Mouse (Mus musculus): ENCODE data around the gene Hoxd3. TPM values are rescaled to one million over a fixed set of nuclear protein-coding genes. Genes with fewer than 3 reads are reported as not detected.
A peak's percentile ranks its signal among the peaks of the same experiment; 100 is the strongest.

The Hoxd3 gene
- polyA plus RNA-seq, 1 experiment from 2014 or later: 82.5 TPM

DNA sequence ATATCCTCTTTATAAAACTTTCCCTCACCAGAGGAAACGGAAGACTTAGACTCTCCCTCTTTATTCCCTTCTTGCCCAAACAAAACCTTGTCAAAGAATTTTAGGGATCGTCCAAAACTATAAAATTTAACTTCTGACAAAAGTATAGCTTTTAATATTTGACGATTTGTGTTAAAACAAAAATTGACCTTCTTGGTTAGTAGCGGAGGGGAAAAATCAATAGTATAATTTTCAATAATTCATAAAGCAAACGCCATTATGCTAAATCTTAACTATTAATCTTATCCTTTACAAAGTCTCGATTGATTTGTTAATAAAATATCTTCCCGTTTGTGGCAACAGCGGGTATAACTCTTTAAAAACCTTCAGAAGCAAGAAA, 21.4 kb upstream of the Hoxd3 start:
- no peak for ATAC-seq (ENCODE audit: low FRiP score)
- Histone ChIP-seq H3K4me2 (no peak overlapping the region), H3K4me3 (no peak overlapping the region), H3K27me3 (peaks cover 94% of the 10 kb centered on the region), H3K4me1 (replicated peaks) (peaks cover 6% of the 10 kb centered on the region; the same call in 1 of the 2 replicates), H3K9ac (no peak overlapping the region), H3K9me3 (no peaks in the 10 kb centered on the region), H3K27ac (no peak overlapping the region), H3K36me3 (no peaks in the 10 kb centered on the region)
- 9% methylated on average over 8 of the region's 8 CpGs for WGBS

DNA sequence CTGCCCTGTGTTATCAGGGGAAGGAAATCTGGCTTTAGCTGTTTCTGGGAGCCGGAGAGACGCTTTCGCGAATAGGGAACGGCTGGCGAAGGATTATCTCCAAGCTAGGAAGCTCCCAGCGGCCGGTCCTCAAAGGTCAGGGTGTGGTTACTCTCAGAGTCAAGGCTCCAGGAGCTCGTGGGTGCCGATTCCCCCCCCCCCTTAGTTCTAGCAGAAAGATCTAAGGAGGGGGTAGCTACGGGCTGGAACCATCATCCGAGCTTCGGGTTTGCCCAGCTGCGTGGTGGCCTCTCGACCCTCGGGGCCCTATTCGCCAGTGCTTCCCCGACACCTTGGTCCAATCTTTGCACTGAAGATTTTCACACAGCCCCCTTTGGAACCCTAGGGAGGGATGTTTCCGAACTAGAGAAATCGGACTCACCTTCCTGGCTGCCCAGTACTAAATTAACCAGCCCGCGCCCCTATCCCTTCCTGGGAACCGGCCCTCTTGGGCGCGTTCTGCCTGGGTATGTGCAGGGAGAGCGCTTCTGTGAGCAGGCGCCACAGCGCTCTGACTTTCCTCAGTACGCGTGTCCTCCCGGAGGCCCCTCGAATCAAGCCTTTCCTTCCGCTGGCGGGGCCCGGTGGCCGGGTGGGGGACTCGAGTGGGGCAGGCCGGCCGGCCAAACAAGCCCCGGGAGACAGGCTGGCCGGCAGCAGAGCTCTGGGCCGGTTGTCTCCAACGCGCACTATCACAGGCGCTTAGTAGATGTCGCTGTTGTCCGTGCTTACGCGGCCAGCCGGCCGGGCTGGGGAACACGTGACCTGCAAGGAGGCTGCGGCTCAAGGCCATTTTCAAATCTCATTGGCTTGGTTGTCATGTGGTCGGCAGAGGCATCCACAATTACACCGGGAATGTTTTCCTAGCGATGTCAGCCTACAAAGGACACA, 20.4 kb upstream of the Hoxd3 start, which contains the start of gene Hoxd10:
Gene Hoxd10, plus strand, starts transcription at position 903 of the 930 bp plus-strand sequence.
- Histone ChIP-seq H3K9me3 (no peaks in the 10 kb centered on the region), H3K27ac (no peak within 1 kb of the TSS), H3K4me3 (no peak within 1 kb of the TSS), H3K4me1 (replicated peaks) (peaks cover 6% of the 10 kb centered on the region; the same call in 1 of the 2 replicates), H3K36me3 (no peaks in the 10 kb centered on the region), H3K4me2 (no peak within 1 kb of the TSS), H3K9ac (no peak within 1 kb of the TSS), H3K27me3 (peaks cover 95% of the 10 kb centered on the region)
- 0 out of 2 replicates have a peak, but pooled peaks have one; percentile 46 for ATAC-seq (ENCODE audit: low FRiP score)
- WGBS: under 1% methylated on average over 56 of the region's 56 CpGs

DNA sequence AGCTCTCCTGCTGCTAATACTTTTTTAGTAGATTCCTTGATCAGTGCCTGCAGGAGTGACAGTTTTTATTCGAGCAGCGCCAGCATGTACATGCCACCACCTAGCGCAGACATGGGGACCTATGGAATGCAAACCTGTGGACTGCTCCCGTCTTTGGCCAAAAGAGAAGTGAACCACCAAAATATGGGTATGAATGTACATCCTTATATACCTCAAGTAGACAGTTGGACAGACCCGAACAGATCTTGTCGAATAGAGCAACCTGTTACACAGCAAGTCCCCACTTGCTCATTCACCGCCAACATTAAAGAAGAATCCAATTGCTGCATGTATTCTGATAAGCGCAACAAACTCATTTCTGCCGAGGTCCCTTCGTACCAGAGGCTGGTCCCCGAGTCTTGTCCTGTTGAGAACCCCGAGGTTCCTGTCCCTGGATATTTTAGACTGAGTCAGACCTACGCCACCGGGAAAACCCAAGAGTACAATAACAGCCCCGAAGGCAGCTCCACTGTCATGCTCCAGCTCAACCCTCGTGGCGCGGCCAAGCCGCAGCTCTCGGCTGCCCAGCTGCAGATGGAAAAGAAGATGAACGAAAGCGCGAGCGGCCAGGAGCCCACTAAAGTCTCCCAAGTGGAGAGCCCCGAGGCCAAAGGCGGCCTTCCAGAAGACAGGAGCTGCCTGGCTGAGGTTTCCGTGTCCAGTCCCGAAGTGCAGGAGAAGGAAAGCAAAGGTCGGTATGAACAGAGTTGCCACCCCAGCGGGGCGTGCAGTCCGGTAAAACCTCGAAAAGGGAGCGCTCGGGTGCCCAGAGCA, 19.5 kb upstream of the Hoxd3 start:
- Histone ChIP-seq H3K4me3 (no peak overlapping the region), H3K27me3 (peaks cover 95% of the 10 kb centered on the region), H3K9me3 (no peaks in the 10 kb centered on the region), H3K4me1 (replicated peaks) (peaks cover 6% of the 10 kb centered on the region; the same call in 1 of the 2 replicates), H3K4me2 (no peak overlapping the region), H3K27ac (no peak overlapping the region), H3K9ac (no peak overlapping the region), H3K36me3 (no peaks in the 10 kb centered on the region)
- no peak for ATAC-seq (ENCODE audit: low FRiP score)
- 6% methylated on average over 35 of the region's 35 CpGs for WGBS

DNA sequence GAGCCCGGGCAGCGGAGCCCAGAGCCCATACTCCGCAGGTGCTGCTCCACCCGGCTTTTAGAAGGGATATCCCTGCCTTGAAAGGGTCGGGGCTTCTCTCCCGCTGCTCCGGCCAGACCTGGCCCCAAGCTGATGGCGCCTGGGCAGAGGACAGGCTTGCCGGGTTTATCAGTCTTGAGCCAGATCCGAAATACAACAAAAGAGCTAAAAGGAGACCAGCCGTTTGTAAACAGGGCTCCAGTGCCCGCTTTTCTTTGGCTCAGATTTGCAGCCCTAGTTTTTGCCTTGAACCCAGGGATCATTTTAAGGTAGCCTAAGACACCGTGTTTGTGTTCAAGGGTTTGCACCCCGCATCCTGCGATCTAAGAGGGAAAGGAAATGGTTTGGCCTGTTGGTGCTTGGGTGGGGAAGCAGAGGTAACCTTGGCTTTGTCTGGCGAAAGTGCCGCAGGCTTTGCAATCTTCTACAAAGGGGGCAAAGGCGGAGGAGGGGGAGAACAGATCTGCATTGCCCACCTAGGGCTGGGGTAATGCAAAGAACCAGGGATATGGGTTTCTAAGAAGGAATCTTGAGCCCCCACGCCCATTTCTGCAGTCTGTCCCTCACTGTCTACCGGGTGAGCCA, 18.8 kb upstream of the Hoxd3 start:
- Histone ChIP-seq H3K27ac (no peak overlapping the region), H3K4me2 (no peak overlapping the region), H3K27me3 (peaks cover 95% of the 10 kb centered on the region), H3K4me3 (no peak overlapping the region), H3K9me3 (no peaks in the 10 kb centered on the region), H3K36me3 (no peaks in the 10 kb centered on the region), H3K9ac (no peak overlapping the region), H3K4me1 (replicated peaks) (peaks cover 11% of the 10 kb centered on the region)
- WGBS: 1% methylated on average over 20 of the region's 20 CpGs
- no peak for ATAC-seq (ENCODE audit: low FRiP score)

DNA sequence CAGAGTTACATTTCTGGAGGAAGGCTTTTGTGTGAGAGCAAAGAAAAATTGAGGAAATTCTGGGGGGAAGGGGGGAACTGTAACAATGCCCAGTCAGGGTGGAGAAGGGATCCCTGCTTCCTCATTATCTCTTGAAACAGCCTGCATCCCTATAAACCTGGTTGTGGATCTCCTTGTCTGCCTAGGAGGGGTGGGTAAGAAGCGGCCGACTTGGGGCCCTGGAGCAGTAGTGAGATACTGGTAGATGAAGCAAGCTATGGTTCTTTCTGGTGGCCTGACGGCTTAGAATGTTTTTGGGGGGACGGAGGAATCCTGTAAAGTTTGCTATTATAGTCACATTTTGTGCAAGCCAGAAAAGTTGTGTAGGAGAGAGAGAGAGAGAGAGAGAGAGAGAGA, 18.3 kb upstream of the Hoxd3 start:
- H3K9ac ChIP-seq: no peak overlapping the region
- no peak overlapping the region for H3K4me3 ChIP-seq
- H3K36me3 ChIP-seq: no peaks in the 10 kb centered on the region
- no peak overlapping the region for H3K4me2 ChIP-seq
- 13% methylated on average over 4 of the region's 4 CpGs for WGBS
- peaks cover 16% of the 10 kb centered on the region for H3K4me1 ChIP-seq (replicated peaks)
- no peaks in the 10 kb centered on the region for H3K9me3 ChIP-seq
- no peak for ATAC-seq (ENCODE audit: low FRiP score)
- H3K27me3 ChIP-seq: peaks cover 95% of the 10 kb centered on the region
- H3K27ac ChIP-seq: no peak overlapping the region

DNA sequence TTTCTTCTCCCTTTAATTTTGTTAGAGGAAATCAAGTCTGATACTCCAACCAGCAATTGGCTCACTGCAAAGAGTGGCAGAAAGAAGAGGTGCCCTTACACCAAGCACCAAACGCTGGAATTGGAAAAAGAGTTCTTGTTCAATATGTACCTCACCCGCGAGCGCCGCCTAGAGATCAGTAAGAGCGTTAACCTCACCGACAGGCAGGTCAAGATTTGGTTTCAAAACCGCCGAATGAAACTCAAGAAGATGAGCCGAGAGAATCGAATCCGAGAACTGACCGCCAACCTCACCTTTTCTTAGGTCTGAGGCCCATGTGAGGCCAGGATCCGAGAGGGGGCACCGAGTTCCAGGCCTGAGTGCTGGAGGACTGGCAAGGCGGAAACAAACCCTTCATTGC, 17.7 kb upstream of the Hoxd3 start:
- no peak overlapping the region for H3K9ac ChIP-seq
- peaks cover 19% of the 10 kb centered on the region for H3K4me1 ChIP-seq (replicated peaks)
- no peak overlapping the region for H3K4me3 ChIP-seq
- no peak overlapping the region for H3K27ac ChIP-seq
- 2% methylated on average over 16 of the region's 16 CpGs for WGBS
- no peaks in the 10 kb centered on the region for H3K36me3 ChIP-seq
- no peaks in the 10 kb centered on the region for H3K9me3 ChIP-seq
- ATAC-seq (ENCODE audit: low FRiP score): no peak
- peaks cover 95% of the 10 kb centered on the region for H3K27me3 ChIP-seq
- H3K4me2 ChIP-seq: no peak overlapping the region

DNA sequence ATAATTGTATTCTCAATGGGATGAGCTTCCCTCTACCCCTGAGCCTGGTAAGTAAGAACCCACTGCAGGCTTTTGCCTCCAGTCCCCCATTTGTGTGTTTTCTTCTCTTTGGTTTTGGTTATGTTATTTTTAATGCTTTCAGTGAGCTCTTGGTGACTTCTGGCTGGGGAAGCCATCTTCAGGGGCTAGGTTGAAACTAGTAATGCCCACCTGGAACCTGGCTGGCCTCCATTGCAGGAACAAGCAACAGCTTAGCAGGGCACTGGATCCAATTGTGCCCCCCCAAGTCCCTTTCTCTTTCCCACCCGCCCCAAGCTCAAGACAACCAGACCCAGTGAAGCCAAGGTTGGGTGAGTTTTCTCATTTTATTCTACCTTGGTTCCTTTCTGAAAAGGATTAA, 16.3 kb upstream of the Hoxd3 start:
- no peak overlapping the region for H3K4me2 ChIP-seq
- H3K27ac ChIP-seq: no peak overlapping the region
- no peak overlapping the region for H3K4me3 ChIP-seq
- peaks cover 19% of the 10 kb centered on the region for H3K4me1 ChIP-seq (replicated peaks)
- H3K36me3 ChIP-seq: no peaks in the 10 kb centered on the region
- peaks cover 97% of the 10 kb centered on the region for H3K27me3 ChIP-seq
- no peaks in the 10 kb centered on the region for H3K9me3 ChIP-seq
- no peak for ATAC-seq (ENCODE audit: low FRiP score)
- H3K9ac ChIP-seq: no peak overlapping the region
- WGBS: 3% methylated on average over 1 of the region's 1 CpGs

DNA sequence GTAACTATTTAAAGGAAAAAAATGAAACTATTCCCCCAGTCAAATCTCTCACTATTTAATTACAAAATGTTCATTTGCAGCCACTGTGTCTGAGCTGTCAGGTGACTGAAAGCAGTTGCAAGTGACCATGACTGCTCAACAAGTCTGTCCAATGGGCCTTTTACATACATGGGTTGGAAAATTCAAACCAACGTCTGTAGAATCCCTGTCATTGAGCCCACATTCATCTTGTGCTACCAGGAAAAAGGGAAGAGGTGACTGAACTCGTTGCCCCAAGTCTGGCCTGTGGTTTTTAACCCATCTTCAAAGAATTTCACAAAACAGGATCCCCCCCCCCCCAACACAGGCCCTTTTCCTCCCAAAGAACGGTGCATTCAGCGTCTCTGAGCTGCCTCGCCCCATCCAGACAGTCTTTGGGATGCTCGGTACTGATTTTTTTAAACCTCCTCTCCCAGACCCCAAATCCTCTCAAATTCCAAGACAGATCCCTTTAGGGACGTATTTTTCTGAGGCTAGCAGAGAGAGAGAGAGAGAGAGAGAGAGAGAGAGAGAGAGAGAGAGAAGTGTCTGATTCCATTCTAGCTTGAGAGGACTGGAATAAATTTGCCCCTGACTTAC, 15.8 kb upstream of the Hoxd3 start:
- Histone ChIP-seq H3K4me1 (replicated peaks) (peaks cover 19% of the 10 kb centered on the region), H3K9me3 (no peaks in the 10 kb centered on the region), H3K27ac (no peak overlapping the region), H3K4me3 (no peak overlapping the region), H3K9ac (no peak overlapping the region), H3K27me3 (peaks cover 100% of the 10 kb centered on the region), H3K4me2 (no peak overlapping the region), H3K36me3 (no peaks in the 10 kb centered on the region)
- 2% methylated on average over 7 of the region's 7 CpGs for whole genome bisulfite sequencing
- ATAC-seq (ENCODE audit: low FRiP score): no peak

DNA sequence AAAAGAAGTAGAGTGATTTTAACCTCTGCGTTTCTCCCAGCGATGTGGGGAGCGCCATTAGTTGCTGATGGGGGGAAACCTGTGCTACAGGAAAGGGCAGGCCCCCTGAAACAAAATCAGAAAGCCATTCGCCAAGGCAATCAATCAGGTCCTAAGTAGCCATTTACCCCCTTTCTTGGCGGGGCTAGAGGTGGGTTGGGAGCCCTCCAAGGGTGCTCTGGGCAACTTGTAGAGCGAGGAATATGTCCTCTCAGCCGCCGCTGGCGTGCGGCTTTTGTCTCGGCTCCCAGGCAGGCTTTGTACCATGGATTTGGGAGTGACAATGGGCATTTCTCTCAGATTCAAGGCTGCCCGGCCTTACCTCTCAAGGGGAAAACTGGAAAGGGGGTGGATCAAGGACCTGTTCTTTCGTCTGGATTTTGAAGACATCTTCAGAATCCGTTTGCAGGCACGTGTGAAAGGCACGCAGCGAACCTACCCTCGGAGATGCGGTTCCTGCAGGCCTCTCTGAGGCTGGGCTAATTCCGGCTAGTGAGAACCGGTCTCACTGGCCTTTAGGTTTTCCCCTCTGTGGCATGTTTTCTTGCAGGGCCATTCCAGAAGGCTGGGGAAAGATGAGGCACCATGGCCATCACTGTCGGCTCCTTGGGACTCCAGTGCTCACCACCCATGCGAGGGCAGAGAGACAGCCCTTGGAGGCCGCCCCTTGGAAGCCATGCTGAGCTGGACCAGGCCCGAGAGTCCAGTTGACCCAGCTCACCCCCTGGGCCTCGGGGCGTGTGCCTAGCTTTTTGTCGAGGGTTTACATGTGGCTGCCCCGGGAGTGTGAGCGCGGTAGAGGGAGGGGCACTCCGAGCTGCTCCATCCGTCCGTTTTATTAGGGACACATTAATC, 15.0 kb upstream of the Hoxd3 start:
- H3K4me2 ChIP-seq: no peak overlapping the region
- peaks cover 100% of the 10 kb centered on the region for H3K27me3 ChIP-seq
- H3K36me3 ChIP-seq: no peaks in the 10 kb centered on the region
- 1% methylated on average over 34 of the region's 34 CpGs for WGBS
- peaks cover 15% of the 10 kb centered on the region for H3K4me1 ChIP-seq (replicated peaks)
- no peak overlapping the region for H3K9ac ChIP-seq
- no peak overlapping the region for H3K27ac ChIP-seq
- no peak overlapping the region for H3K4me3 ChIP-seq
- no peak for ATAC-seq (ENCODE audit: low FRiP score)
- no peaks in the 10 kb centered on the region for H3K9me3 ChIP-seq

DNA sequence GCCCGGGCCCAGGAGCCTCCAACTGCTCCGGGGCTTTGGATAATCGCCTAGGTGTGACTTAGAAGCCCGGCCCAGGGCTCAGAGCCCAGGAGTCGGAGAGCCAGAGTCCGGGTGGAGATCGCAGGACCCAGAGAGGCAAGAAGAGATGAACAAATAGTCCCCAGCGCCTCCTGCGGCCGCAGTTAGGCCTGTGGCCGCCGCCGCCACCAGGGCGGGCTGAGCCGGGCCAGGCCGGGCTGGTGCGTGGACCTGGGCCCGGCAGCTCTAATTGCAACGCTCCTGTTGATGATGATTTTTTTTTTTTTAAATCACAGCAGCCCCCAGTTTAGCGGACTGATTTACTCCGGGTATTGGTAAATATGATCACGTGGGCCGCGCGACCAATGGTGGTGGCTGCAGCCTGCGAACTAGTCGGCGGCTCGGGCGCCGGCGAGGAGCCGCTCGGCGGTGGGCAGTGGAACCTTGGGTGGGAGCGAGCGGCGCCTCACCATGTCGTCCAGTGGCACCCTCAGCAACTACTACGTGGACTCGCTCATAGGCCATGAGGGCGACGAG, 14.1 kb upstream of the Hoxd3 start, which contains the start of gene Hoxd9:
Gene Hoxd9, plus strand, starts transcription at position 161 of the 555 bp plus-strand sequence.
- no peak within 1 kb of the TSS for H3K9ac ChIP-seq

More for the DNA sequence above, 14.1 kb upstream of the Hoxd3 start, which contains the start of gene Hoxd9:
- Histone ChIP-seq H3K4me2 (peak within 1 kb of the TSS; percentile 46), H3K36me3 (no peaks in the 10 kb centered on the region), H3K27me3 (peaks cover 98% of the 10 kb centered on the region), H3K4me3 (peak within 1 kb of the TSS; percentile 28), H3K4me1 (replicated peaks) (peaks cover 13% of the 10 kb centered on the region), H3K9me3 (no peaks in the 10 kb centered on the region), H3K27ac (no peak within 1 kb of the TSS)
- peak; percentile 49 for ATAC-seq (ENCODE audit: low FRiP score)
- WGBS: under 1% methylated on average over 43 of the region's 43 CpGs
